Mouse (Mus musculus): Measurements from ENCODE around the gene Coil.
"Not testable (repeated sequence)": the region's sequence is repeated elsewhere in the genome, so short reads cannot be mapped to it uniquely, and the experiment has no call there.

Coil gene

GRCm38 (mm10) chr11:88966881-88967361, 3.1 kb upstream of the Coil start, which contains the start of gene Elobl:
TSS of gene Elobl (minus strand) at chr11:88966931.
- DNase-seq (ENCODE audit: extremely low spot score, low read depth, low spot score): no peak

GRCm38 (mm10) chr11:88973776-88974701, 4.0 kb downstream of the Coil start:
- peak; percentile 68 for DNase-seq (ENCODE audit: extremely low spot score, low read depth, low spot score)

GRCm38 (mm10) chr11:88976320-88976719, 6.3 kb downstream of the Coil start:
- no peak for DNase-seq (ENCODE audit: extremely low spot score, low read depth, low spot score)

- DNase-seq (ENCODE audit: extremely low spot score, low read depth, low spot score): no peak
These were observed 7.1 kb downstream of the Coil start for GRCm38 (mm10) chr11:88977188-88977587.

GRCm38 (mm10) chr11:88981337-88981736, 11.3 kb downstream of the Coil start:
- DNase-seq (ENCODE audit: extremely low spot score, low read depth, low spot score): no peak

- DNase-seq (ENCODE audit: extremely low spot score, low read depth, low spot score): no peak
These were observed 16.6 kb downstream of the Coil start for GRCm38 (mm10) chr11:88986616-88987015.

GRCm38 (mm10) chr11:88988956-88989355, 18.9 kb downstream of the Coil start:
- no peak for DNase-seq (ENCODE audit: extremely low spot score, low read depth, low spot score)

GRCm38 (mm10) chr11:88989530-88989929, 19.5 kb downstream of the Coil start:
- DNase-seq (ENCODE audit: extremely low spot score, low read depth, low spot score): no peak

GRCm38 (mm10) chr11:88993186-88993585, 23.1 kb downstream of the Coil start:
- DNase-seq (ENCODE audit: extremely low spot score, low read depth, low spot score): no peak

GRCm38 (mm10) chr11:88993625-88994024, 23.6 kb downstream of the Coil start:
- DNase-seq (ENCODE audit: extremely low spot score, low read depth, low spot score): no peak

GRCm38 (mm10) chr11:88994492-88994891, 24.4 kb downstream of the Coil start:
- DNase-seq (ENCODE audit: extremely low spot score, low read depth, low spot score): no peak

- DNase-seq (ENCODE audit: extremely low spot score, low read depth, low spot score): no peak
These were observed 25.6 kb downstream of the Coil start for GRCm38 (mm10) chr11:88995616-88996015.

GRCm38 (mm10) chr11:88996427-88996826, 26.4 kb downstream of the Coil start:
- no peak for DNase-seq (ENCODE audit: extremely low spot score, low read depth, low spot score)

- DNase-seq (ENCODE audit: extremely low spot score, low read depth, low spot score): not testable (repeated sequence)
These were observed 27.3 kb downstream of the Coil start for GRCm38 (mm10) chr11:88997343-88997742.

GRCm38 (mm10) chr11:88998406-88998805, 28.4 kb downstream of the Coil start:
- no peak for DNase-seq (ENCODE audit: extremely low spot score, low read depth, low spot score)

GRCm38 (mm10) chr11:88998974-88999722, 29.1 kb downstream of the Coil start, which contains the start of gene Trim25:
TSS of gene Trim25 (plus strand) at chr11:88999376.
- no peak for DNase-seq (ENCODE audit: extremely low spot score, low read depth, low spot score)

- no peak for DNase-seq (ENCODE audit: extremely low spot score, low read depth, low spot score)
These were observed 29.9 kb downstream of the Coil start for GRCm38 (mm10) chr11:88999723-89000526.

- no peak for DNase-seq (ENCODE audit: extremely low spot score, low read depth, low spot score)
These were observed 30.4 kb downstream of the Coil start for GRCm38 (mm10) chr11:89000527-89000819.

GRCm38 (mm10) chr11:89001569-89001968, 31.5 kb downstream of the Coil start:
- DNase-seq (ENCODE audit: extremely low spot score, low read depth, low spot score): no peak

- no peak for DNase-seq (ENCODE audit: extremely low spot score, low read depth, low spot score)
These were observed 32.0 kb downstream of the Coil start for GRCm38 (mm10) chr11:89002068-89002467.

GRCm38 (mm10) chr11:89002621-89003020, 32.6 kb downstream of the Coil start:
- DNase-seq (ENCODE audit: extremely low spot score, low read depth, low spot score): no peak

Measured in hindlimb bud, embryonic 11.5 days (tissue).